Mouse (Mus musculus) G1E (cell line): ENCODE measurements around the gene Snw1.

Experiments
- CTCF ChIP-seq: IDR thresholded peaks from 2 replicates; pipeline ENCODE4 v1.5.1; 2012; ENCODE audit warnings: low read depth, low read length, inconsistent platforms, mixed read lengths
- GATA1 ChIP-seq: IDR thresholded peaks from 2 replicates; pipeline ENCODE4 v1.6.1; 2012; ENCODE audit warnings: borderline replicate concordance, low read length, inconsistent platforms, mixed read lengths
- TAL1 ChIP-seq: conservative IDR thresholded peaks from 2 replicates; pipeline ENCODE4 v1.6.1; 2012; ENCODE audit warnings: low read depth, low read length, inconsistent platforms, mixed read lengths

DNA sequence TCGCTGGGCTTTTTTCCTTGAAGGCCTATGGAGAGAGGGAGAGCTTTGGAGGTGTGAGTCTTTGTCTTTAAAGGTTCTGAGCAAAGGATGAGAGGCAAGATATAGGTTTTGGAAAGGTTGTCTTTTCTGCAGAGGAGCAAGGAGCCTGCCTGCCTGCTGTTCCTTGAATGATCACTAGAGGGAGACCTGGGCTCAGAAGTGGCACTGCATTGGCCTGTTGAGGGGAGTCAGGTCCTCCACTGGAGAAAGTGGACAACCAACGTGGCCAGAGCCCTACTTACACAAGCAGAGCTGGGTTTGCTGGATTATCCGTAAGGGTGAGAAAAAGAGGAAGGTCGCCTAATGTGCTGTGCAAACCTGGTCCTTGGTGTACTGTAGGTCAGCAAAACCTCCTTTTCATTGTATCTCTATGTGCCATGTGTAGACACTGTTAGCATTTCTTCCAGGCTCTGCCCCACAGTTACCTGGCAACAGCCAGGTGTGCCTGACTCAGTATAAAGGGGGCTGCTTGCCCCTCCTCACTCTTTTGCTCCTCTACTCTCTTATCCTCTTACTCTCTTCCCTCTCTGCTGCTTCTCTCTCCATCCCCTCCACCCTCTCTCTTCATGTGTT, 58.8 kb downstream of the Snw1 start:
- TF ChIP-seq GATA1 (no peak), TAL1 (no peak), CTCF (peak; percentile 100)
